Mouse (Mus musculus) intestine, embryonic 16.5 days (tissue): Measurements from ENCODE around the gene Ttll12. TPM values are rescaled to one million over a fixed set of nuclear protein-coding genes. Genes with fewer than 3 reads are reported as not detected.
A peak's percentile ranks its signal among the peaks of the same experiment; 100 is the strongest.

Experiments used
- ATAC-seq: fragments of 200-750 bp; cut with Nextera tagmentation; 2 replicates; pipeline ENCODE4 v1.8.0; 2017; ENCODE audit warnings: moderate TSS enrichment, moderate library complexity
- H3K27ac ChIP-seq: fragments of 300-500 bp; sonication (generic); 2 replicates; pipeline ENCODE4 v1.5.1; 2014; ENCODE audit warnings: mild to moderate bottlenecking, low read length
- H3K27me3 ChIP-seq: fragments of 300-500 bp; sonication (generic); replicated peaks from 2 replicates; pipeline ENCODE4 v1.6.1; 2014; ENCODE audit warnings: low read length, control low read depth, mixed read lengths; ENCODE audit not compliant: control insufficient read depth, insufficient read depth
- H3K36me3 ChIP-seq: fragments of 300-500 bp; sonication (generic); 2 replicates; pipeline ENCODE4 v1.6.1; 2014; ENCODE audit warnings: low read length, control low read depth; ENCODE audit not compliant: control insufficient read depth, insufficient read depth
- H3K4me1 ChIP-seq: fragments of 300-500 bp; sonication (generic); 2 replicates; pipeline ENCODE4 v1.6.1; 2014; ENCODE audit warnings: low read length, control low read depth, mixed read lengths; ENCODE audit not compliant: control insufficient read depth, insufficient read depth
- H3K4me2 ChIP-seq: fragments of 300-500 bp; sonication (generic); 2 replicates; pipeline ENCODE4 v1.6.1; 2014; ENCODE audit warnings: low read depth, low read length, control low read depth
- H3K4me3 ChIP-seq: fragments of 300-500 bp; sonication (generic); 2 replicates; pipeline ENCODE4 v1.5.1; 2014; ENCODE audit warnings: mild to moderate bottlenecking, low read length
- H3K9ac ChIP-seq: fragments of 300-500 bp; sonication (generic); 2 replicates; pipeline ENCODE4 v1.6.1; 2014; ENCODE audit warnings: low read depth, low read length
- H3K9me3 ChIP-seq: fragments of 300-500 bp; sonication (generic); 2 replicates; pipeline ENCODE4 v1.6.1; 2016; ENCODE audit warnings: low read length, control low read depth; ENCODE audit not compliant: control insufficient read depth
- WGBS: fragments of 180-500 bp; shearing (Covaris S2); extraction: QIAGEN DNeasy Blood & Tissue Kit; methylation state at CpG from one replicate; pipeline ENCODE4 v1.1.7; 2014; 5-methylcytosine and 5-hydroxymethylcytosine counted together
- polyA plus RNA-seq: library from polyadenylated mRNA; unstranded; fragments of >200 nt; fragmentation: Nextera tagmentation; extraction: Ambion mirVana; gene quantifications from 2 replicates; pipeline ENCODE4 v1.2.1, GENCODE M21; 2015

Gene Ttll12
- polyA plus RNA-seq, 1 experiment from 2014 or later, result 30.2 TPM

DNA sequence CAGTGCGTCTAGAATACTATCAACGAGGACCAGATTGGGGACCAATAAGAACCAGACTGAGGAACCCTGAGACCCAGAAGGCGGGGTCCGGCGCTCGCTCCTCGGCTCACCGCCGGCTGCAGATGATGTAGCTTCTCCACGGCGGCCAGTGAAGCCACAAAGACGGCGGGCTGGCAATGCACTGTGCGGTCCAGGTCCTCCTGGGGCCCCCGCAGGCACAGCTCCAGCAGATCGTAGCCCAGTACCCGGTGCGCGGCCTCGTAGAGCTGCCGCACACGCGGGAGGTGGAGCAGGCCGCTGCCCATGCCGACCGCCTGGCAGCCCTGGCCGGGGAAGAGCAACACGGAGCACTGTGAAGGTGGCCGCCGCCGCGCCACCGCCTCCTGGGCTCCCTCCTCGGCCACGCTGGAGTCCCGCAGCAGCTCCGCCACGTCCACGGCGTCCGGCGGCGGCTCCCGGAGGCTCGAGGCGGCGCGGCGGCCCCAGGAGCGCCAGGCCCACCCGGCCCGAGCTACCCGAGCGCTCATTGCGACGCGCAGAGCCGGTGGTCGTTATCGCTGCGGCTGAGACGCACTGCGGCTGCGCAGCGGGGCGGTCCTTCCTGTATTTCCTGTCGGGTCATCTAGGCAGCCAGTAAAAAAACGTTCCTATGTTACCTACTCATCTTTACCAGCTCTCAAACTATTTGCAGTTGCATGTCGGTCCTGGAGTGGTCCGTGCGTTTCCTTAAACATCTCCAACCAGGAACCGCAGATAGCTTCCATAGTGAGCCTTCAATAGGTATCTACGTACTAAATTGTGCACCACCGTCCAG is 39.6 kb downstream of the Ttll12 start:
- peak; percentile 92 for ATAC-seq

DNA sequence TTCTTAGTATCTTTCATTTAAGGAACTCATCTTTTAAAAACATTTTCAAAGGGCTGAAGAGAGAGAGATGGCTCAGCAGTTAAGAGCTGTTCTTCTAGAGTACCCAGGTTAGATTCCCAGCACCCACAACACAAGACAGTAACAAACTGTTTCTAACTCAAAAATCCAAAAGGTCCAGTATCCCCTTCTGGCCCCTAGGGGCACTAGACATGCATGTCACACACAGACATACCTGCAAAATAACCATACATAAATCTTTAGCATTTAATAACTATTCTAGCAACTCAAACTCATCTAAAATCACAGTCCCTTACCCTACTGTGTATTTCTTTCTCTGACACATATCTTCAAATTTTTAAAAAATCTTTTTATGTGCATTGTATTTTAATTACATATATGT is 41.1 kb downstream of the Ttll12 start:
- peaks cover 6% of the 10 kb centered on the region; the same call in 1 of the 2 replicates for H3K36me3 ChIP-seq
- ATAC-seq, result no peak
- H3K27me3 ChIP-seq, result no peaks in the 10 kb centered on the region
- no peak overlapping the region for H3K27ac ChIP-seq
- no peak overlapping the region for H3K9ac ChIP-seq
- H3K4me1 ChIP-seq, result peaks cover 10% of the 10 kb centered on the region
- H3K9me3 ChIP-seq, result no peaks in the 10 kb centered on the region
- no peak overlapping the region for H3K4me2 ChIP-seq
- H3K4me3 ChIP-seq, result no peak overlapping the region

More for the DNA sequence above, 39.6 kb downstream of the Ttll12 start:
- Histone ChIP-seq H3K9me3 (no peaks in the 10 kb centered on the region), H3K4me2 (peak overlapping the region; percentile 86), H3K4me3 (peak overlapping the region; percentile 92), H3K27me3 (no peaks in the 10 kb centered on the region), H3K9ac (peak overlapping the region; percentile 97), H3K36me3 (no peaks in the 10 kb centered on the region), H3K4me1 (peaks cover 10% of the 10 kb centered on the region), H3K27ac (peak overlapping the region; percentile 90)
- under 1% methylated on average over 67 of the region's 74 CpGs for WGBS

DNA sequence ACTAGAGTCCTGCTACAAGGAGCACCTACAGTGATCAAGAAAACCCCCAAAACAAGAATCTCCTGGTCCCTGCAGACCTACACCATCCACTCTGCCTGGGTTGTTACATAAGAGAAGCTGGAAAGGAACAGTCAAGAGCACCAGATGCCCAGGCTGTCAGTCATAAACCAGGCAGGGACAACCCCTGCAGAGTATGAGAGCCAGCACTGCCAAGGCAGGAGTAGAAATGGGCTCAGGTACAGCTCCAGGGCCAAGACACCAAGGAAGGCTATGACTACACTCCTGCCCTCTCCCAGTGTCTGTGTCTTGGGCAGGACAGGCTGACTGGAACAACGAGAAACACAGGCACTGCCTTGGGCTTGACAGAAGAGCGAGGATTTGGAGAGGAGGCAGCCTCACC is 44.8 kb downstream of the Ttll12 start:
- ATAC-seq, result no peak
- WGBS, result 81% methylated on average over 2 of the region's 2 CpGs
- no peaks in the 10 kb centered on the region for H3K27me3 ChIP-seq
- H3K4me3 ChIP-seq, result no peak overlapping the region
- no peaks in the 10 kb centered on the region for H3K9me3 ChIP-seq
- peaks cover 22% of the 10 kb centered on the region for H3K36me3 ChIP-seq
- no peak overlapping the region for H3K9ac ChIP-seq
- peaks cover 5% of the 10 kb centered on the region for H3K4me1 ChIP-seq
- H3K27ac ChIP-seq, result no peak overlapping the region
- no peak overlapping the region for H3K4me2 ChIP-seq

DNA sequence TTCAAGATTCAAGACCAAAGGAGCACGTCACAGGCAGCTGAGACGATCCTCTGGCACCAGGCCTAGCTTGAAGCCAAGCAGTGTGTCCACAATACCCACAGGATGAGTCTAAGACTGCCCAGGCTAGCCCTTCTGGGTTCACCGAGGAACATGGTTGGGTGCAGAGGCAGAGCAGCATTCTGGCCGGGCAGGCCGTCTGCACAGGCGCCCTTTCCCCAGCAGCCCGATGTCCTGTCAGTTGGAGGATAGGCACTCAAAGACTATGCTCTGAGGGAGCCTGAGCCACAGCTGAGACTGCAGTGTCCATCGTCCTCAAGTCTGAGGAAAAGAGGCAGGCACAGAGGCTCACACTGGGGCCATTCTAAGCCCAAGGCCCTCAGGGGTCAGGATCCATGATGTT is 47.8 kb downstream of the Ttll12 start:
- Histone ChIP-seq H3K27ac (no peak overlapping the region), H3K4me3 (no peak overlapping the region), H3K4me1 (no peaks in the 10 kb centered on the region), H3K27me3 (no peaks in the 10 kb centered on the region), H3K4me2 (no peak overlapping the region), H3K36me3 (peaks cover 22% of the 10 kb centered on the region), H3K9me3 (no peaks in the 10 kb centered on the region), H3K9ac (no peak overlapping the region)
- WGBS, result 91% methylated on average over 8 of the region's 8 CpGs
- ATAC-seq, result no peak

DNA sequence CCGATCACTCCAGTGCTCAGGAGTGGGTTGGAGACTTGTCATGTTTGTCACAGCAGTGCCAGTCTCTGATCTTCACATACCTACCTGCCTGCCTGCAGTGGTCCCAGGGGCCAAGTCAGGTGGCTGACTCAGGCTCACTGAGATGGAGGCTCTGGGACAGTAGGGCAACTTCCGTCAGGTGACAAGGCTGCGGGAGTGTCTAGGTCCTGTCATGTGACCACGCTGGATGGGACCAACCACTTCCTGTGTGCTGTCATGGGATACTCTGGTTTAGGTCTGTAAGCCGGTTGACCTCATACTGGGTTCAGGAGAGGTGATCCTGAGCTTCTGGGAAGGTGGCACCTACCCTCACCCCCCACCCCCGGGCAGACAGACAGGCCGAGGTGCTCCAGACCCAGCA is 48.9 kb downstream of the Ttll12 start:
- H3K4me2 ChIP-seq, result no peak overlapping the region
- H3K9me3 ChIP-seq, result no peaks in the 10 kb centered on the region
- no peak overlapping the region for H3K27ac ChIP-seq
- H3K36me3 ChIP-seq, result peaks cover 22% of the 10 kb centered on the region
- H3K4me3 ChIP-seq, result no peak overlapping the region
- 91% methylated on average over 7 of the region's 7 CpGs for WGBS
- no peaks in the 10 kb centered on the region for H3K4me1 ChIP-seq
- ATAC-seq, result peak; percentile 41; the same call in 1 of the 2 replicates
- H3K9ac ChIP-seq, result no peak overlapping the region
- no peaks in the 10 kb centered on the region for H3K27me3 ChIP-seq

DNA sequence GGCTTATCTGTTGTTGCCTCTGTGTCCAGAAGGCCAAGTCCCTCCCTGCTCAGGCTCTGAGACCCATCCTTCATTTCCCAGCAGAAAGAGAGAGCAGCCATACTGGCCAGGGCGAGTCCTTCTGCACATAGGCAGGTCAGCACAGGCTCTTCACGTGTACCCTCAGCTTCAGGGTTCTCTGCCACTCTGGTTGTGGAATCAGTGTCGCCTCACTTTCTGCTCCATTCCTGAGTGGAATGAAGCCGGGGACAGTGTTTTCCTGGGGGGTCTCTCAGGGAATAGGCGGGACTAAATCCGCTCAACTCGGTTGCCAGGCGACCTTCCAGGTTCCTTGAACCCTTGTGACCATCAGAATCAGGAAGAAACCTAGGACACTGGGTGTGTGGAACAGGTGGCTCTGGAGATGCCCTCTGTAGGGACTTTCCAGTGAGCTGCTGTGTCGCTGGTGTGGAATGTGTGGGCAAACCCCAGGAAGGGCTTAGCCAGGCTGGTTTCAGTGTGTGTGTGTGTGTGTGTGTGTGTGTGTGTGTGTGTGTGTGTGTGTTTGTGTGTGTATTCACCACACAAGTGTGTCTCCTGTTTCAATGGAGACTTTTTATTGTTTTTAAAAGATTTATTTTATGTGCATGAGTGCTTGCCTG is 53.2 kb downstream of the Ttll12 start:
- Histone ChIP-seq H3K36me3 (0 out of 2 replicates have a peak, but pooled peaks cover 4% of the 10 kb centered on the region), H3K27ac (no peak overlapping the region), H3K9ac (0 out of 2 replicates have a peak overlapping the region, but pooled peaks have one; percentile 3), H3K4me2 (no peak overlapping the region), H3K4me3 (no peak overlapping the region), H3K9me3 (no peaks in the 10 kb centered on the region), H3K27me3 (no peaks in the 10 kb centered on the region), H3K4me1 (peaks cover 2% of the 10 kb centered on the region; the same call in 1 of the 2 replicates)
- WGBS, result 77% methylated on average over 9 of the region's 9 CpGs
- ATAC-seq, result no peak

DNA sequence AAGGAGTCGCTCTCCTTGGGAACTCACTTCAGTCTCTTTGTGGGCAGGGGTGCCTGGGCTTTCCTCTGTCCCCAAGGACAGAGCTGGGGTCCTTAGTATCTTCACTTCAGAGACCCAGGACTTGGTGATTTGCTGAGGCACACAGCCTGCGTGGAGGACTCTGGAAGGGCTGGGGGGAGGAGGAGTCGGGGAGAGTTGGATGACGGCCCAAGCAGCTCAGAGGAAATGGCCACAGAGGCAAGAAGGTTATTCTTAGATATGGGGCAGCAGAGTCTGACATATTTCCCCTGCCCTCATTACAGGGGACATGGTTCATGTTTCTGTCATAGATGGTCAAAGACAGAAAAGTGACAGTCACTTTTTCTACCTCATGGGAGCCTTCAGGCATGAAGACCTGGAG is 55.1 kb downstream of the Ttll12 start:
- Histone ChIP-seq H3K4me2 (no peak overlapping the region), H3K27ac (no peak overlapping the region), H3K9ac (0 out of 2 replicates have a peak overlapping the region, but pooled peaks have one; percentile 22), H3K4me3 (no peak overlapping the region), H3K4me1 (peaks cover 2% of the 10 kb centered on the region; the same call in 1 of the 2 replicates), H3K36me3 (no peaks in the 10 kb centered on the region), H3K27me3 (no peaks in the 10 kb centered on the region), H3K9me3 (no peaks in the 10 kb centered on the region)
- no peak for ATAC-seq
- 60% methylated on average over 4 of the region's 4 CpGs for WGBS

DNA sequence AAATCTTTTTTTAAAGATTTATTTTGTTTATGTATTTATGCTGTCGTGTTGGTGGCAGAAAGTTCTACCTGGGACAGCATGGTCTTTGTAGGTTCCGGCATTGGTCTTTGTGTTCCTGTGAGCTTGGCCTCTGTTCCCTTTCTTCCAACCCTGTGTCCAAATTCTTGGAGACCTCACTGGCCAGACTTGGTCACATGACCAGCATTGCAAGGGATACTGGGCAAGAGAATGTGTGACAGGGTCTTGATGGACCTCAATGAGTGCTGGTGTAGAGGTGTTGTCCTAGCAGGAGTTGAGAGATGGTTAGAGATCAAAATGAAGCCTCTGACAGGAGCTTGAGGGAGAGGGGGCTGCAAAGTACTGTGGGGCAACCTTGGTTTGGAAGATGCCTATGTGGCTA is 56.1 kb downstream of the Ttll12 start:
- no peaks in the 10 kb centered on the region for H3K9me3 ChIP-seq
- H3K27me3 ChIP-seq, result no peaks in the 10 kb centered on the region
- H3K9ac ChIP-seq, result no peak overlapping the region
- no peak for ATAC-seq
- H3K4me3 ChIP-seq, result no peak overlapping the region
- H3K36me3 ChIP-seq, result no peaks in the 10 kb centered on the region
- H3K4me2 ChIP-seq, result no peak overlapping the region
- WGBS, result 93% methylated on average over 2 of the region's 2 CpGs
- peaks cover 2% of the 10 kb centered on the region; the same call in 1 of the 2 replicates for H3K4me1 ChIP-seq
- no peak overlapping the region for H3K27ac ChIP-seq

DNA sequence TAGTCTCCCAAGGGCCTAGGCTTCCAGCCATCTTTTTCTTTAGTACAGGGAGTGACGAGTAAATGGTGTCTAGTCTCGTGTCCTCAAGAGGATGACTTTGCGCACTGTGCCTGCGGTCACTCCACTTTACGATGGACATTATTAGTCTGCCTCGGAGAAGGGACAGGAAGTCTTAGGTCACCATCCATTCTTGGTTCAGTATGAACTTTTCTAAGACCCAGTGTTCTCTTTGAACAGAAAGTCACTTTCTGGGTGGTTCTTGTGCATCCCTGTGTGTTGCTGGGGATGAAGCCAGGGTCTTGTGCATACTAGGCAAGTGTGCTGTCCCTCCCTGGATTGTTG is 59.1 kb downstream of the Ttll12 start:
- H3K9ac ChIP-seq, result no peak overlapping the region
- WGBS, result 74% methylated on average over 6 of the region's 6 CpGs
- H3K27ac ChIP-seq, result no peak overlapping the region
- no peaks in the 10 kb centered on the region for H3K36me3 ChIP-seq
- peaks cover 2% of the 10 kb centered on the region; the same call in 1 of the 2 replicates for H3K4me1 ChIP-seq
- H3K4me3 ChIP-seq, result no peak overlapping the region
- no peak; the same call in 1 of the 2 replicates for ATAC-seq
- no peak overlapping the region for H3K4me2 ChIP-seq
- H3K9me3 ChIP-seq, result no peaks in the 10 kb centered on the region; the same call in 1 of the 2 replicates
- H3K27me3 ChIP-seq, result no peaks in the 10 kb centered on the region
